ENCODE assay signal across 25 mouse cellular contexts in the genomic region with DNA sequence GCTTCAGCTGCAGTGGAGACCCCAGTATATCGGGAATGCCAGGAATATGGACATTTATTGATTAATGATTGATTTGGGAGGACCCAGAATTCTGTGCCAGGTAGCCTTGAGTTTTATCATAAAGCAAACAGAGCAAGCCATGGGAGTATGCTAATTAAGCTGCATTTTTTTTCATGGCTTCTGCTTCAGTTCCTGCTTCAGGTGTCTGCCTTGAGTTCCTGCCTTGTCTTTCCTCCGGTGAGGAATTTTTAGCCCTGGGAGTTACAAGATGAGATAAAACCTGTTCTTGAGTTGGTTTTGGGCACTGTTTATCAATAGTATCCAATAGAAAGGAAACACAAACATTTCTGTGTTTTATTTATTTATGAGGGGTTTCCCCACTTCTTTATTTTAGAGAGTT.
"Had no signal": no experiment of that assay in that cellular context is flagged by ENCODE, and none has a peak within 500 bp of the region (broad histone marks: within the 10 kb centered on the region; RNA-seq: fewer than 3 reads in every experiment).

No protein-coding gene starts in this region.

- H3K4me2 ChIP-seq: embryonic facial prominence, embryonic 12.5 days; embryonic facial prominence, embryonic 13.5 days; embryonic facial prominence, embryonic 15.5 days; forebrain, embryonic 12.5 days; forebrain, embryonic 13.5 days; forebrain, embryonic 15.5 days had no signal

- H3K9me3 ChIP-seq: embryonic facial prominence, embryonic 10.5 days; embryonic facial prominence, embryonic 12.5 days; embryonic facial prominence, embryonic 13.5 days; embryonic facial prominence, embryonic 15.5 days; forebrain, embryonic 10.5 days; forebrain, embryonic 12.5 days; forebrain, embryonic 13.5 days; forebrain, embryonic 15.5 days had no signal

- H3K4me3 ChIP-seq: embryonic facial prominence, embryonic 10.5 days; embryonic facial prominence, embryonic 12.5 days; embryonic facial prominence, embryonic 13.5 days; embryonic facial prominence, embryonic 15.5 days; erythroblast, embryonic 14.5 days; forebrain, embryonic 10.5 days; forebrain, embryonic 12.5 days; forebrain, embryonic 13.5 days; forebrain, embryonic 15.5 days; gastrocnemius, adult 2 months; heart, adult 2 months had no signal

- H3K4me1 ChIP-seq: embryonic facial prominence, embryonic 10.5 days; embryonic facial prominence, embryonic 12.5 days; embryonic facial prominence, embryonic 13.5 days; embryonic facial prominence, embryonic 15.5 days; forebrain, embryonic 10.5 days; forebrain, embryonic 12.5 days; forebrain, embryonic 13.5 days; forebrain, embryonic 15.5 days had no signal

- DNase-seq: cerebellum, adult 9-10 months; cerebellum, adult 9-11 months; cerebellum, postnatal 10 days; cerebellum, postnatal 14 days; cerebellum, postnatal 25 days; cerebellum, postnatal 36 days; embryo, embryonic 11 days; forebrain, postnatal 0 days; gastrocnemius, adult 2 months; gastrocnemius, postnatal 10 days; gastrocnemius, postnatal 14 days; gastrocnemius, postnatal 25 days; gastrocnemius, postnatal 36 days; heart, adult 11 months; heart, adult 18-20 months; heart, adult 2 months had no signal

- H3K36me3 ChIP-seq: forebrain, embryonic 15.5 days had no signal

- H3K27ac ChIP-seq: embryonic facial prominence, embryonic 10.5 days; embryonic facial prominence, embryonic 12.5 days; embryonic facial prominence, embryonic 13.5 days; embryonic facial prominence, embryonic 15.5 days; forebrain, embryonic 10.5 days; forebrain, embryonic 12.5 days; forebrain, embryonic 13.5 days; forebrain, embryonic 15.5 days; gastrocnemius, adult 2 months; heart, adult 2 months had no signal

- H3K9ac ChIP-seq: embryonic facial prominence, embryonic 12.5 days; embryonic facial prominence, embryonic 13.5 days; embryonic facial prominence, embryonic 15.5 days; forebrain, embryonic 12.5 days; forebrain, embryonic 13.5 days; forebrain, embryonic 15.5 days; forebrain, postnatal 0 days had no signal

- H3K27me3 ChIP-seq: embryonic facial prominence, embryonic 12.5 days; embryonic facial prominence, embryonic 13.5 days; embryonic facial prominence, embryonic 15.5 days; forebrain, embryonic 12.5 days; forebrain, embryonic 13.5 days; forebrain, embryonic 15.5 days had no signal
